Mouse (Mus musculus) hindbrain, embryonic 16.5 days (tissue): ENCODE data around the gene Tceal3. TPM values are rescaled to one million over a fixed set of nuclear protein-coding genes. Genes with fewer than 3 reads are reported as not detected.

Source experiments
- polyA plus RNA-seq: library from polyadenylated mRNA; unstranded; fragments of >200 nt; fragmentation: Nextera tagmentation; extraction: Ambion mirVana; gene quantifications from 2 replicates; pipeline ENCODE4 v1.2.1, GENCODE M21; 2015

Gene Tceal3
- polyA plus RNA-seq, 1 experiment from 2014 or later, result 106 TPM

Other genes with a start within 250 kb of the Tceal3 start
- not detected in 2 replicates for gene Kir3dl1, start 72.8 kb upstream of the Tceal3 start, polyA plus RNA-seq
- 0.09 and 0.20 TPM in 2 replicates for gene Kir3dl2, start 46.8 kb upstream of the Tceal3 start, polyA plus RNA-seq
- 23.2 and 27.7 TPM in 2 replicates for gene Tceal1, start 117.1 kb downstream of the Tceal3 start, polyA plus RNA-seq
- 541 and 552 TPM in 2 replicates for gene Morf4l2, start 152.8 kb downstream of the Tceal3 start, polyA plus RNA-seq
- not detected in 2 replicates for gene Glra4, start 189.3 kb downstream of the Tceal3 start, polyA plus RNA-seq
- 15.4 and 16.3 TPM in 2 replicates for gene Plp1, start 231.8 kb downstream of the Tceal3 start, polyA plus RNA-seq